Mouse (Mus musculus) ovary, adult 18-20 months (tissue): ENCODE measurements around the gene Mrps27.

Experiments
- DNase-seq: peaks from one replicate; pipeline ENCODE4 v3.0.0; 2022; ENCODE audit warnings: low spot score, mixed read lengths

The Mrps27 gene

GRCm38 (mm10) chr13:99387901-99388811 is 43.6 kb downstream of the Mrps27 start:
- no peak for DNase-seq

- peak; percentile 67 for DNase-seq
Measured at GRCm38 (mm10) chr13:99391417-99391816, 46.8 kb downstream of the Mrps27 start.

DNA sequence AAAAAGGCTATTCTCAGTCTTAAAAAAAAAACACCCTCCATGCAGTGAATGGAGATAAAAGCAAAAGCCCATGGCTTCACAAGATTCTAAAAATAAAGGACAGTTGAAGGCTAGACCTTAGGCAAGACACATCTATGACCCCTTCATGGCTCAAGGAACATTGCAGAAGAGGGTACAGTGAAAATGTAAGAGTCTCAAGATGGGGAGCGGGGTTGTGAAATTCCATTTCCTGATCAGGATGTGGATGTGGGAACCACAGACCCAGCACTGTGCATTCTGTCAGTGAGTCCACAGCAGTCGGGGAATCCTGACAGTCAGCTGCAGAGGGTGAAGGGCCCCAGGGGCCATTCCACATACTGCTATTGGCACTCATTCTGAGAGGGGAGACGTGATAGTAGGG is 48.5 kb downstream of the Mrps27 start:
- no peak for DNase-seq

- no peak for DNase-seq
Measured at GRCm38 (mm10) chr13:99394694-99395093, 50.1 kb downstream of the Mrps27 start.

- no peak for DNase-seq
Measured at GRCm38 (mm10) chr13:99395531-99395930, 50.9 kb downstream of the Mrps27 start.

DNA sequence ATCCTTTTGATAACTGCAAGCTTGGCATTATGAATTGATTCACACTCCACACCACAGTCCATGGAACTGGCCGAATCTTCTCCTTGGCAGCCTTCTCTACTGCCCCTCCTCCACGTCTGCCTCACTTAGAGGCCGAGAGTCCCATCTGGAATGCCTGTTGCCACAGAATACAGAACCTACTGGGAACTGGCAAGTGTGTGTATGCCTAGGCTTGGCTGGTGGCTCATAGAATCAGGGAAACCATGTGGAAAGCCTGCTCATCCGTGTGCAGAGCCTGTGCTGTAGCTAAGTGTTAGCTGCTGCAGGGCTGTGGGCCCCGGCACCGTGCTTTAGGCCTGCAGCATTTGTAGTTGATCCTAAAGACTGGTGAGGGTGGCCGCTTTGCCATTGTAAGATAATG is 52.6 kb downstream of the Mrps27 start:
- no peak for DNase-seq

DNA sequence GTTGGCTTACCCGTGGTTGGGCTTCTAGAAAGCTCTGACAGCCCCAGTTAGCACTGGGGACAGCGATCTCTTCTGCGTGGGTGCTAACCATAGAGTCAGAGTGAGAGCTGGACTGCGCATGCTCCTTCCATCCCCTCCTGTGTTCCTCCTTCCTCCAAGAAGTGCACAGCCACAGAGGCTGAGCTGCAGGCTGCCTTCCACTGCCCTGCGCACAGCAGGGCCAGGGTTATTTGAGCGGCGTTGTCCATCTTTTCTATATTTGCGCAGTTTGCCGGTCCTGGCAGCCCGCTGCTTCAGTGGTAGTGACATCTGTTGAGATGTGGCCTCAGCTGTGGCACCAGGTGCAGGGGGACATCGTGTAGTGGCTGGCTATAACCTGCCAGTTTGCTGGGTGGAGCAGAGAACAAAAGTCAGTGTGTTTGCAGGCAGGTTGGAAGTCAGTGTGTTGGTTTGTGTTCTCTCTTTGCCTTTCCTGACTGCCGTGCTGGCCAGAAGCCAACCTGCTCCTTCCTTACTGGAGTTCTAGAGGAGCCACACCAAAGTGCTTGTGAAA is 53.6 kb downstream of the Mrps27 start:
- DNase-seq, result no peak

DNA sequence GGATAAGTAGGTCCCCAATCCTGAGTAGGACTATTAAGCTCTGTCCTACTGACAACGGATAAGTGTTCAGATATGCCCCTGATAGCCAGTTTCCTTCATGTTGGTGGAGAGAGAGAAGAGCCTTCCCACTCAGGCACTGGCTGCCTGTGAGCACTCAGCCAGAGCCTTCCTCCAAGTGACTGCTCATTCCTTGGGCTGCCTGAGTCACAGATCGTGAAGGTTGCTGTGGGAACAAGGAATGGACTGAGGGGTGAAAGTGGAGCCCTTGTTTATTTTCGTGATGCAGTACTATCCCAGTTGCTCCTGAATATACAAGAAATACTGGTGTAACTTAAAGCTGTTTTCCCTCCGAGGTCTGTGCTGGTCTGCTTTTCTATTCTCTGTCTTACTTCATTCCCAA is 54.8 kb downstream of the Mrps27 start:
- DNase-seq, result no peak

GRCm38 (mm10) chr13:99409216-99409615 is 64.6 kb downstream of the Mrps27 start:
- DNase-seq, result no peak

- no peak for DNase-seq
Measured at GRCm38 (mm10) chr13:99410611-99411515, 66.3 kb downstream of the Mrps27 start.

GRCm38 (mm10) chr13:99411761-99412160 is 67.2 kb downstream of the Mrps27 start:
- DNase-seq, result peak; percentile 68

- peak; percentile 37 for DNase-seq
Measured at GRCm38 (mm10) chr13:99412477-99413080, 68.0 kb downstream of the Mrps27 start.

DNA sequence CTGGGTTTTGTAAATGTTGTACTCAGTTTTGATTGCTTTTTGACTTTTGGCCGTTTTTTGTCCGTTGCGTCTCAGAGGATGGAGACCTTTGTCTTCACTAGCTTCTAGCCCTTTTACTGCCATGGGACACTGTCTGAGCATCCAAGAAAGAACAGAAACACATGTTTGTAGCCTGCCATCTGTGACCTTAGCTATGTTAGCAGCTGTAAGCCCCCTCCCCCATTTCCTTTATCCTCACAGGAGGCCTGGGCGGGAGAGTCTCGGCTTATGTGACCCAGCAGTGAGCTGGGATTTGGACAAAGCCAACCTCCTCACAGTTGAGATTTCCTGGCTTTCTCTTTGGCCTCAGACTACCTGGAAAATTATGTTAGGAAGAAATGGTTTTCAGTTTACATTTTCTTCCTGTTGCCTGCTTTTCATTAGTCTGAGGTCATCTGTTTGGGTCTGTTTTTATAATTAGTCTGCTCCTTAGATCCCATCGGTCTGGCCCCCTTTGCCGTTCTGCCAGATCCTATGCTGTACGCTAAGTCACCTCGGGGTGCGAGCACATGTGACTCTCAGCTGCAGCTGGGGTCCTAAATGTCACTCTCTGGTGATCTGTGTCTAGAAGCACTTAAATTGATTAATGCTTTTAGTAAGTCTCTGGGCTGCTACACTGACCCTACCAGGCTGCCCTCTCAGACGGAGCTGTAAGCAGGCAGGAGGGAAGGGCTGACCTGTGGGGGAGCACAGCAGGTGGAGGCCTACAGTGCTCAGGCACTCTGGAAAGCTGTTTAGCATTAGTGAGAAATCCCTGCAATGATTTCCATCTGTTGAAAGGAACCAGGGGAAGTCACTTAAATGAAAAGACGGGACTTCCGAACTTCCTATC is 69.1 kb downstream of the Mrps27 start:
- no peak for DNase-seq

- DNase-seq, result no peak
Measured at GRCm38 (mm10) chr13:99414352-99414742, 69.8 kb downstream of the Mrps27 start.

GRCm38 (mm10) chr13:99416601-99417000 is 72.0 kb downstream of the Mrps27 start:
- DNase-seq, result no peak

- no peak for DNase-seq
Measured at GRCm38 (mm10) chr13:99423581-99423980, 79.0 kb downstream of the Mrps27 start.

DNA sequence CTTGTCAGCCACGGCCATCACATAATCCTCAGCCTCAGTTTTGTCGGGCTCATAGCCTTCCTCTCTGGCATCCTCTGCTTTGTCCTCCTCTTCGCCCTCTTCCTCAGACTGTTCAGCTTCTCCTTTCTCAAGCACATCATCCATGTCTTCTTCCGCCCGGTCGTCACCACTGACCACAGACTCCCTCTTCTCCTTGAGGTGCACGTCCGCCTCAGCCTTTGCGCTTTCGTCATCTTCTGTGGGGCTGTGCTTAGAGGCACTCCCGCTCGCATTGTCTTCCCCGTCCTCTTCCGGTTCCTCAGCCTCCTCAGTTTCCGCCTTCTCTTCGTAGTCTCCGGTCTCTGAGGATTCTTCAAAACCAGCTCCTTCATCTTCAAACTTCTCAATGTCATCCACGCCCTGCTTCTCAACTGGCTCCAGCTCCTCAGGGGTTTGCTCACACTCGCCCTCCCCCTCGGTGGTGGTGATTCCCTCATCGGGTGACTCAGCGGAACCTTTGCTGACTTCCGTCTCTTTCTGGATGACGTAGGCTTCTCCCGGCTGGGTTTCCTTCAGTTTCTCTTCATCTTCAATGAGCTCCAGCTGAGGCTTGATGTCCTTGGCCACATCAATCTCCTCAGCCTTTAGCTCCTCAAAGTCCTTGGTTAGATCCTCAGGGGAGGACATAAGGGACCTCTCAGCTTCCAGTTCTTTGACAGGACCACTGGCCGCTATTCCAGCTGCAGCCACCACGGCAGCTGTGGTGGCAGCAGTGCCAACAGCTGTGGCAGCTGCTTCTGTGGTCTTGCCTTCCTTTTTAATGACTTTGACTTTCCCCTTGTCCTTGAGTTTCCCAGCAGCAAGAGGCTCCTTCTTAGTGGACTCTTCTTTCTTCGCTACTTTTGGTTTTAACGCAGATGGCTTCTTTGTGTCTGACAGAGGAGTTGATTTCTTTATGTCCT is 88.8 kb downstream of the Mrps27 start:
- no peak for DNase-seq

- no peak for DNase-seq
Measured at GRCm38 (mm10) chr13:99434494-99434893, 89.9 kb downstream of the Mrps27 start.

- DNase-seq, result no peak
Measured at GRCm38 (mm10) chr13:99437051-99437450, 92.5 kb downstream of the Mrps27 start.

GRCm38 (mm10) chr13:99439357-99439756 is 94.8 kb downstream of the Mrps27 start:
- no peak for DNase-seq
